Mouse (Mus musculus) gastrocnemius, postnatal 25 days (tissue): Measurements from ENCODE around the gene Fscn3. TPM values are rescaled to one million over a fixed set of nuclear protein-coding genes. Genes with fewer than 3 reads are reported as not detected.
A peak's percentile ranks its signal among the peaks of the same experiment; 100 is the strongest.

Experiments
- DNase-seq: peaks from one replicate; pipeline ENCODE4 v3.0.0; 2022
- total RNA-seq, 2 experiments: library from RNA; stranded (reverse); gene quantifications; 1 replicate in 1 of 2; 2 replicates in 1 of 2; pipeline ENCODE4 v1.2.3; 2021

The Fscn3 gene
- total RNA-seq, 2 experiments from 2014 or later: not detected

DNA sequence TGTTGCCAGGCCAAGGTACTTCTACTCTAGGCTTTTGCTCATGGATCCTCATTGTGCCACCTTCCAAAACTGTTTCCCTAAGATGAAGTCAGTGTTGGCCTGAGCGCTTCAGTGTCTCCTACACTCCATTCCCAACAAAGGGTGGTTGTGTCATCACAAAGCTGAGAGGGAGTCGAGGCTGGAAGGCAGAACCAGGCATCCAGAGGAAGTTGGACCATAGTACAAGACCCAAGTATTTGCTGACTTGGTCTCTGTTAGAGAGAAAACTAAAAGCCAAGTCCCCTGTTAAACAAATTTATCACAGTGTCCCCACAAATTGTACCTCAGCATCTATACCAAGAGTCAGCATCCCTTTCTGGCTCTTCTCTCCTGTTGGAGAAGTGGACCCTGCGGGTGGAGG is 701 bp downstream of the Fscn3 start, which contains the start of gene Gcc1:
Gene Gcc1, minus strand, starts transcription at position 101 of the 400 bp plus-strand sequence.
- no peak for DNase-seq

DNA sequence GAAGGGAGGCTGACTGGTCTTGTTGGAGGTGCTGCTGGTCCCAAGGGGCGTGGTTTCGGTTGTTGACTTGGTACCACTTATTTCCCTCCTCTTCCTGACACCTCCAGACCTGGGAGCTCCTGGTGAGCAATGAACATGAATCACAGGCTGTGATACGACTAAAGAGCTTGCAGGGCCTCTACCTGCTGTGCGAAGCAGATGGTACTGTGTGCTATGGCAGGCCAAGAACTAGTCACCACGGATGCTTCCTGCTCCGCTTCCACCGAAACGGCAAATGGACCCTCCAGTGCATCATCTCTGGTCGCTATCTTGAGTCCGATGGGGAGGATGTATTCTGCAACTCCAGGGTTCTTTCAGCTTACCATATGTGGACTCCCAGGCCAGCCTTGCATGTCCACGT is 2.3 kb downstream of the Fscn3 start:
- DNase-seq: no peak

DNA sequence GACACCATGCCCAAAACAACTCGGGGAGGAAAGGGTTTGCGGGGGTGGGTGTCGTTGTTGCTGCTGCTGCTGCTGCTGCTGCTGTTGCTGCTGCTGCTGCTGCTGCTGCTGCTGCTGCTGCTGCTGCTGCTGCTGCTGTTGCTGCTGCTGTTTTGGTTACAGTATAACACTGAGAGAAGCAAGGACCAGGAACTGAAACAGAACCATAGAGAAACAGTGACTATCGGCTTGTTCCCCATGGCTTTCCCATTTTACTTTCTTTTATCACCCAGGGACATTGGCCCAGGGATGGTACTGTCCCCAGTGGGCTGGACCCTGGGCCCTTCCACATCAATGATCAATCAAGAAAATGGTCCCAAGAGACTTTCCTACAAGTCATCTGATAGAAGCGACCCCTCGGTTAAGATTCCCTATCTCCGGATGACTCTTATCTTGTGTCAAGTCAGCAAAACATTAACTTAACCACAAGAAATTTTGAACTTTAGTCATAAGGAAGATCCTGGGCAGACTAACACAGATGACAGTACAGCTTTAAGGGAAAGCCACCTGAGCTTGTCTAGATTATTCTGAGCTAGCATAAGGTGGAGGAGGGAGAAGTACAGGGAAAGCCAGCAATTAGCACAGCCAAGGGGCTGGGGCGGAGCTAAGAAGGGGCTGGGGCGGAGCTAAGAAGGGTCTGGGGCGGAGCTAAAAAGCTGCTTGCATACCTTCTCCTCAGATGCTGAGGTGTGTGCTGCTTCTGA is 3.4 kb downstream of the Fscn3 start:
- no peak for DNase-seq

DNA sequence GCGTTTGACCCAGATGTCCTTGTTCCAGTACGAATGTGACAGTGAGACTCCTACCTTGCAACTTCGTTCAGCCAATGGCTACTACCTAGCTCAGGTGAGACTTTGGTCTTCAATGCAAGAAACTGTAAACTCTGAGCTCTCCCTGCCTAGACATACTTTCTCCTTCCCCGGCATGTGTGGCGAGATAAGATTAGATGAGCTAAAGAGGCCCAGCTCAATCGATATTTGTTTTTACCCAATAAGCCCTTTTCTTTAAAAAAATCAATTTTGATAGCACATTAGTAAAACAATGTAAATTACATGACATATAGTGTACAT is 3.9 kb downstream of the Fscn3 start:
- DNase-seq: no peak

DNA sequence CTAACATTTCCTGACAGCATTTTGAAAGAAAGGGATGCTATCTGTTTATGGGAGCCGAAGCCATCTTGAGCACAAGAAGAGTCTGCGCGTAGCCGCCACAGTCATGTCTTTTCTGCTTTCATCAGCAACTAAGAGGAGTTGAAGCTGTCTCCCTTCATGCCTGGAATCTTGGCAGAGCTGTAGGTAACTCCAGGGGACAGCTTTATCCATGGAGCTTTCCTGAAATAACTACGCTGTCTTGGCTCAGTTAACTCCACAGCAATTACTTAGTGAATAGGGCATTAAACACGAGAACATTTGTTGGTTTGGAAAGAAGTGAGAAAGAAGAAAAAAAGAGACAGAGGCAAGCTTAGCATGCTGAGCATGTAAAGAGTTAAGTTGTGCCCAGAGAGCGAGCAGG is 20.3 kb downstream of the Fscn3 start:
- no peak for DNase-seq

DNA sequence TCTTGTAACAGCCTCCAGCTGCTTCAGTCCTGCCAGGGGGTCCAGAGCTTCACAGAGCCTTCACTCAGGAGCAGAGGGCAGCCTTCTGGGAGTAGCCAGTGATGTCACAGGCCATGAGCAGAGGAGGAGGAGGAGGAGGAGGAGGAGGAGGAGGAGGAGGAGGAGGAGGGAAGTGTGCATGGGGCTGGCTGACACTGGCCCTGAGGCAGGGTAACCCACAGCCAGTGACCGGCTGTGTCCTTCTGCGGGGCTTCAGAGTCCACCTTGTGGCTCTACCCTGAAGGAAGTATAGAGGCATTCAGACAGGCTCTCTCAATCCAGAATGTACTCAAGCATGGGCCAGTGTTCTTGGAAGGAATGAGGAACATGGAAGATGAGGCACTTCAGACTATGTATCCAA is 21.7 kb downstream of the Fscn3 start, which contains the start of gene Pax4:
Gene Pax4, minus strand, starts transcription at position 101 of the 400 bp plus-strand sequence.
- DNase-seq: no peak

DNA sequence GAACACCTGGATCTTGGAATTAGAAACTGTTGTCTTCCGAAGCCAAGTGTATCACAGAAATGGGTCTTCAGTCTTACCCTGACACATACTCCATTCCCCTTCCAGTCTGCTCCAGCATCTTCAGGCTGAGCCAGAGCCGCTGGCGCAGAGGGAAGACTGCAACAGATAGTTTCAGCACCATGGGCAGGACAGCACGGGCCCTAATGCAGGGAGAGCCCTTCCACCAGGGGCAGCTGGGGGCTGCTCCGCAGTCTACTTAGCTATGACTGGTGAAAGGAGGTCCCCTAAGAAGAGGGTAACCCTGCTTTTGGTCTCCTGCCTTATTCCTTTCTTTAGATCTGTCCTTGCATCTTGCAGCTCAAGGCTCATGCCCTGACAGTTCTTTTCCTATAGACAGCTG is 22.9 kb downstream of the Fscn3 start:
- no peak for DNase-seq

DNA sequence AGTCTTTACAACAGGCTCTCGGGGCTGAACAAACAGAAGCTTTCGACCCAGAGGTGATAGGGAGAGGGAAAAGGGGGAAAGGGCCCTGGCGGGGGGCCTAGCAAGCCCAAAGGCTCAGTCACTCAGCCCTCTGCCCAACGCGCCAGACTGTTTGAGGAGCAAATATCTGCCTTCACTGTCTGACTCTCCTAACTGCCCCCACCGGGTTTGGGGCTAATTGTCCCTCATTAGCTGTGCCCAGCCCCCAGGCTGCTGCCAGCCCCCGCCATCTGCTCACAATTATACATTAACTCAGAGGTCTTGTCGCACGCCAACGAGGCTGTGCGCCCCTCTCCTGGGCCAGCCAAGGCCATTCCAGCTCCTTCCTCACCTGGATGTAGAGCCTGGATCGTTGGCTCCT is 23.4 kb downstream of the Fscn3 start:
- no peak for DNase-seq

DNA sequence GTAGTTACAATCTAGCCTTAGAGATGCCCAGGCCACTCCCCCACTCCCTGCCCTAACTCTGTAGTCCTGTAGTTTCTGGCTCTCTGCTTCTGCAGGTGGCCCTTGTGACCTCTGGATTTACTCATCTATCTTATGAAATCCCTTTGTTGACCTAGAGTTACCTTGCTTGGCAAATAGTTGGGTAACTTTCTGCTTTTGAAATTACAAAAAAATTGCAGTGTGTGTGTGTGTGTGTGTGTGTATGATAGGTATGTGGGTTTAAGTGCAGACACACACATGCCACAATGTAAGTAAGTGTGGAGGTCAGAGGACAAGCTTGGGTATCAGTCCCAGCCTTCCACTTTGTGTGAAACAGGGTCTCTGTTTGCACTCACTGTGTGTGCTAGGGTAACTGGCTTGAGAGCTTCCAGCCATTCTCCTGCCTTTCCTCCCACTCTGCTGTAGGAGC is 31.7 kb downstream of the Fscn3 start:
- no peak for DNase-seq

DNA sequence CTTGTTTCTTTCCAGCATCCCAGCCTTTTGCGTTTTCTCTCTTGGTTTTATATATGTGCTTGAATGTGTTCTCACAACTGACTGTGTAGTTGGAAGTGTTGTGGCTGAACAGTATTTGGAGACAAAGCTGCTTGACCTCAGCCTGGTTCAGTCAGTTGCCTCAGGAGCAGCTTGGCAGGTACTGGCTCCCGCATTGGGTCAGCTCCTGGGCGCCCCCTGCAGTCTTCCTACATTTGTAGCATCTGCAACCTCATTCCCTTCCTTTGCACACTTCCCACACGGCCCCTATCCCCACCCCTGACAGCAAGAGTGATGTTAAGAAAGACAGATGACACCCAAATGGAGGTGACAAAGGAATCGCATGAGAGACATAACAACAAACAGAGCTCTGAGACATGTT is 32.9 kb downstream of the Fscn3 start:
- DNase-seq: peak; percentile 22

DNA sequence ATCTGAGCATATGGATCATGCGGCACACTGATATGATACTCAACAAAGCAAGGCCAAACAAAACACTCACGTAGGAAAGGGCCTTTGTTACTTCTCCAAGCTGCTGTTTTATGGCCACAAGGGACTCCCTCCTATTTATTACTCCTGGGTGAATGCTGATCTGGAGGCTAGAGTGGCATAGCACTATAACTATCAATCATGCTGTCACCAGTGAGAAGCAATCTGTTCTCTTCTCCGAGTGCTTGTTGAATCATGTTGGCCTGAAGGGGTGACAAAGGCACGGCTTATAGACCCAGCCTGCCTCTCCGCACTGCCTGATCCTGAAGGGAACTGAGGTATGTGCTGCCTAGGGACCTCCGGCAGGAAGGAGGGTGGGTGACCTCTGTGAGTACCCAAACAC is 37.0 kb downstream of the Fscn3 start:
- no peak for DNase-seq

DNA sequence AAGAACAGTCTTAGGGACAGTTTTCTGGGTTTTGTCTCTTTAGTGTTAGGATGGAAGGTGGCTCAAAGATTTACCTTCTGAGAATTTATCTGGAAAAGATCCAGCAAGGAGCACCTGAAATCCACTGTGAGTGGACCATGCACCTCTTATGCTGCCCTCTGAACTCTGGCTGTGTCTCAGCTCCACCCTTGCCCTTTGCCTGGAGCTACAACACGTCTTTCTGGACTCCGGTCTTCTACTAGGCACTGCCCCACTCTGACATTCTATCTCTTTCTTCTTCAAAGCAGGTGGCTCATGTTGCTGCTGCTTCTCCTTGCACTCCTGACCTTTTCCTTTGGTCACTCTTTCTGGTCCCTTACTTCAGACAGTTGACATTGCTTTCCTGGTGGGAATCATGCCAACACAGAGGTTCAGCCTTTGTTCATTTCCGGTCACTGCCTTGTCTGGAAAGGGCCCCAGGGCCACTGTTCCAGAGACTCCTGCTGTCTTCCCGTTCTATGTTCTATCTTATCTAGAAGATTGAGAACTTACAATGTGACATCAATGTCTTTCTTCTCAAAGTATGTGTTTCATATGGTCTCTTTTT is 42.5 kb downstream of the Fscn3 start:
- no peak for DNase-seq

DNA sequence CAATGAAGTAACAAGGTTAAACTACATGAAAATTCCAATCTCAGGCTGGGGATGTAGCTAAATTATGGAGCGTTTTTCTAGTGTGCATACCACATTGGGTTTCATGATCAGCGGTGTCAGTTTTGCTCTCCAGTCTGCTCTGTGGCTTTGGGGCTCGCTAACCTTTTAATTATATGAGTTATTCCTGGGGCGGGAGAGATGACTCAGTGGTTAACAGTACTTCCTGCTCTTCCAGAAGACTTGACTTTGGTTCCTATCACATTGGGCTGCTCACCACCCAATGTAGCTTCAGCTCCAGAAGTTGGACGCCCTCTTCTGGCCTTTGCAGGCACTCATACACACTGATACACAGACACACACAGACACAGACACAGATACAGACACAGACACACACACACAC is 43.0 kb downstream of the Fscn3 start:
- DNase-seq: no peak

DNA sequence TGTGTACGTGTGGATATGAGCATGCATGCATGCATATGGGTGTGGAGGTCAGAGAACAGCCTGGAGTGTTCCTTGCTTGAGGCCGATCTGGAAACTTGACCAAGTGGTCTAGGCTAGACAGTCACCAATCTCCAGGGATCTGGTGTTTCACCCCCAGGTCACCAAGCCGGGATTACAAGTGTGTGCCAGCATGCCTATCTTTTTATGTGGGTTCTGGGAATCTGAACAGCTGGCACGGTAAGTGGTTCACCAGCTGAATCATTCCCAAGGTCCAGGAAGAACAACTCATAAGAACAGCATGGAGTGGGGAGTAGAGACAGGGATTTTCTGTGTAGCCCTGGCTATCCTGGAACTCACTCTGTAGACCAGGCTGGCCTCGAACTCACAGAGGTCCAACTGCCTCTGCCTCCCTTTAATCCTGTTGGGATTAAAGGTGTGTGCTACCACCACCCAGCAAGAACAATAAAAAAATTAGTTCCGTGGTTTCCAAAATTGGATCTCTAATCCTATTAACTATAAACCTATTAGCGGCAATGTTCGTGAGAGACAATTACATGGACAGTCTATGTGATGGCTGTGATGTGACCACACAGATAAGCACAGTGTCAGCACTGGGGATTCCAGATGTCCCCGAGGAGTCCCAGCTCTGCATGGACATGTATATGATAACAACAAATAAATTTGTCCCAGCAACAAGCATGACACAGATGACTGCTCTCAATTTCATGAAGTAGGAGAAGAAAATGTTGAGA is 43.9 kb downstream of the Fscn3 start:
- no peak for DNase-seq

DNA sequence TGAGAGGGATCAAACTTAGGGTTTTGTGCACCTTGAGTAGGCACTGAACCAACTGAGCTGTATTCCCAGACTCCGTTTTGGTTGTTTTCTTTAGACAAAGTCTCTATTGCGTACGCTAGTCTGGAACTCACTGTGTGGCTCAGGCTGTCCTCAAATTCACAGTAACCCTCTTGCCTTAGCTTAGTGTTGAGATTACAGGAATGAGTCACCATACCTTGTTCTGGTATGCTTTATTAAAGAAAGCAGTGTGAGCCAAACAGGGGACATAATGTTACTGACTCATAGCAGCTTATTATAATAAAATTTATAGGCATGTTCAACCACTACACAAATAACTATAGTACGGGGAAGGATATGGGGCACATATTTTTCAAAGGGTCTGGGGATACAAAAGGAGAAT is 46.6 kb downstream of the Fscn3 start:
- no peak for DNase-seq

DNA sequence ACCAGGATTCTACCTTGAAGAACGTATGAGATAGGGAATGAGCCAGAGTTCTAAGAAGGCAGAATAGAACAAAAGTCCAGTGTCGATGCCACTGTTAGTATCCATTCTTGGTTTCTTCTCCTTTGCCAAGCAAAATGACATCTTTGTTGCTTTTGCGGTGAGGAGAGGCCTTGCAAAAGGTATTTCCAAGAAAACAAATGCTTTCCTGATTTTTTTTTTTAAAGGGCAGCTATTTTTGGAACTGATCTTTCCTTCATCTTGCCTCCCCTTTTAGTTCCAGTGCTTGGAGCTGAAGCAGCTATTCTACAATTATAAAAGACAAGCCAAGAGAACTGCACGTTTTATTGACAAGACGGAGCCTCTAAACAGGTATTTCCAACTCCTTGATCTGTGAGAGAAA is 47.2 kb downstream of the Fscn3 start, which contains the start of gene Snd1:
Gene Snd1, plus strand, starts transcription at position 301 of the 400 bp plus-strand sequence.
- DNase-seq: no peak

DNA sequence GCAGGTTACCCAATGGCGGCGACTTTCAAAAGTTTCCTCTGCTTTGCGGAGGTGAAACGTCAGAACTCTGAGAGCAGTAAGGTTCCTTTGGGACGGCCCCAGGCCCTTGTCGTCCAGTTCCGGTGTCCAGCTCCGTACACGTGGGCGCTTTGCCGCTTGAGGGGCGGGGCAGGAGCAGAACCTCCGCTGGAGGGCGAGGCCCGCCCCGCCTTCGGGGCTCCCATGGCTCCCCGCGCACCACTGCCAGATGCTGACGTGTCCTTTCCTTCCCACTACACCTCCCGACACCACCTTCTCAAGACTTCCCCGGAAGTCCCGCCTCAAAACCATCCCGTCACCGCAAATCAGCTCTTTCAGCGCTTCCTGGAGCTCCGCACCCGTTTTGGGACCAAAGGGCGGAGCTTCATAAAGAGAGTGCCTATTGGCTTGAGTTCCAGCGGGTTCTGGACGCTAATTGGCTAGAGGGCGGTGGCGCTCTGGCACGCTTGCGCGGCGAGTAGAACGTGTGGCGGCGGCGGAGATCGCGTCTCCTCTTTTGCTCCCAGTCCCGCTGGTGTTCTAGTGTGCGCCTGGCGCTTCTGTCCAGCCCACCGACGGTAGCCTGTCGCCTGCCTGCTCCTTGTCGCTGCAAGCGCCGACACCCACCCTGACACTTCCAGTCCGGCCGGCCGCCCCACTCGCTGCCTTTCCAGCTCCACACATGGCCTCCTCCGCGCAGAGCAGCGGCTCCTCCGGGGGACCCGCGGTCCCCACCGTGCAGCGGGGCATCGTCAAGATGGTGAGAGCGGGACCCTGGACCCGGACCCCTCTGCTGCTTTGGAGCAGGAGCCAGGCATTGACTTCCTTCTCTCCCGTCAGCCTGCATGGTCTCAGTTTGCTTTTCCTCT is 52.5 kb downstream of the Fscn3 start:
- DNase-seq: peak; percentile 99

DNA sequence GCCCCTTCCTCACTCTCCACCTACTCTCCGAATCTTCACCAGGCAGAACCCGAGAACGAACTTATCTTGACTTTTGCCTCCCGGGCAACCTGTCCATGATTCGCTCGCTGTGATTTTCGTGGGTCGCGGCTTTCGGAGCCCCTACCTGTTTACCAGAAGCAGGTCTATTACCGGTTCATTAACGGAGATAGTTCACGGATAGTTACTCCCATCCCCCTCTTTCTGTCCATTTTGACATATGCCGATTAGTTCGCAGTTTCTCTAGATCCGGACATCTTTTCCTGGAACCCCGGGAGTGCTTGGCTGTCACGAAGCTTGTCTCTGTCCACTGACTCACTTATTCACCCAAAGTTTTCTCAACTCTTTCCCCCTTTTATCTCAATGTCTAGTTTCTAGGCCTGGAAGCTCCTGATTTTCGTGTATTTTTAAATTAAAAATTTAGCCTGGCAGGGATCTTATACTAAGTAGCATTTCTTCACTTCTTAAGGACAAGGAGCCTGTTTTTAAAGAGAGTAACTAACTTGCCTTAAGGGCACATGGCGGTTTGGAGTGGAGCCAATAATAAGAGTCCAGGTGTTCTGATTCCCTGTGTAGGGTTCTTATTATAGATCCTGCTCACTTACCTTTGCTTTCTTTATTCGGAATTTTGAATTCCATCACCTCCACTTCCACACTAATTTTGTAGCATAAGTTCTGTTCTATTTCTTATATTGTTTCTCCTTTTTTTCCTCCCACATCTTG is 53.3 kb downstream of the Fscn3 start:
- no peak for DNase-seq

DNA sequence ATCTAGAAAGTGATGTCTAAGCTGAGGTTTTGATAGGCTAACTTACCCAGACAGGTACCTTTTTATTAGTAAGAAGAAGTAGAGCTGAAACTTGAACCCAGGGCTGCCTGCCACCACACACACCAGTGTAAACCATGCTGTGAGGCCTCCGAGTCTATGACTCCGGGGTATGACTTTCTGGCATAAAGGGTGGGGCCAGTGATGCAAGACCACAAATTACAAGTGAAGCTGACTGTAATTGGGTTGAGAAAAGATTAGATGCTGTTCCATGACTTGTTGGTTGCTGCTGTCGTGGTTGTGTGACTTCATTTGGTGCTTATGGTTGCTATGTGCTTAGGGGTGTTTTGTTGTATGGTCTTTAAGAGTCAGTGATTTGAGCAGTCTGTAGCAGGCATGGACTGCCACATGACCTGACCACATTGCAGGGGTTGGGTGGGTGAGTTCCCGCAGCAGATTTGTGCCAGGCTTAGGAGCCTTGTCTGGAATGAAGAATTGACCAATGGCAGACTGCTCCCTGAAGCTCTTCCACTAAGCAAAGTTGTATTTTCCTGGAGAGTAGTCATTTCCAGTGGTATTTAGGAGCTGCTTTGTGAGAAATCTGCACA is 55.2 kb downstream of the Fscn3 start:
- DNase-seq: no peak

DNA sequence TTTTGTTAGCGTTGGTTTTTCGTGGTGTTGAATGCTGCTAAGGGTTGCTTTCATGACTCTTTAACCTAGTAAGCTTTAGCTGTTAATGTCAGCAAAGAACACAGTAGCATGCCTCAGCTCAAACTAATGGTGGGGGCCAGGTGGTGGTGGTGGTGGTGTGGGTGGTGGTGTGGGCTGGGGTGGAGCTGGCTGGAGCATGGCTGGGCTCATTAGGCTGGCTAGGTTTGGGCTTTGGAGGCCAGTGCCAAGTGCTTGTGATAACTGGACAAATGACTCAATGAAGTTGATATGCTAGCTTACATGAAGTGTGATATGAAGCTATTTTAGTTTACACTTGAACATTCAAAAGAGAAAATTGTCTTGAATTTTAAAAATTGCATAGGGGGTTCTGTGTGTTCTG is 58.4 kb downstream of the Fscn3 start:
- DNase-seq: no peak

DNA sequence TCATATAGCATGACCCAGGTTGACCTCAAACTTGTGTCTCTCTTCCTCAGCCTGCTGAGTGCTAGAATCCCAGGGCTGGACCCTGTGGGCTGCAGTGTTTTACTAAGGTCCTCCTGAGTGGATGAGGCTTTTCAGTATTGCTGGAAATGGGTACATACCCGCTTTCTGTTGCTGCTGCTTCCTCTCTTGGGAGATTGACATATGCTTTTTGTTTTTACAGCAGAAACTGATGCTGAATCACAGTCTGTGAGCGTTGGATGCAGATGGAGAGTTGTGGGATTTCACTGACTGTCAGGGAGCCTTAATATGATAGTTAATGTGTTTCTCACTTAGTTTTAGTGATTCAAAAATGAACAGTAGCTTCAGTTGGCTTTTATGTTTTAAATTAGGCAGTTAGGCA is 58.9 kb downstream of the Fscn3 start:
- no peak for DNase-seq
